Mouse (Mus musculus) layer of hippocampus, adult 2 months (tissue): ENCODE data around the gene Cnpy3. TPM values are rescaled to one million over a fixed set of nuclear protein-coding genes. Genes with fewer than 3 reads are reported as not detected.

ENCODE experiments used
- DNase-seq, 2 experiments: peaks; one replicate each; pipeline ENCODE4 v3.0.0; 2022; ENCODE audit warnings: low spot score in 2 of 2
- H3K27ac ChIP-seq: fragments of 200-600 bp; 2 replicates; pipeline ENCODE4 v1.8.1; 2022
- H3K4me3 ChIP-seq: fragments of 200-600 bp; 2 replicates; pipeline ENCODE4 v1.8.1; 2022; ENCODE audit warnings: mild to moderate bottlenecking
- CTCF ChIP-seq: fragments of 200-600 bp; conservative IDR thresholded peaks from 2 replicates; pipeline ENCODE4 v1.8.1; 2022; ENCODE audit warnings: antibody characterized with exemption, mild to moderate bottlenecking, moderate library complexity
- total RNA-seq, 2 experiments: library from RNA; stranded (reverse); gene quantifications; 2 replicates each; pipeline ENCODE4 v1.2.3; 2021

Cnpy3 gene
- total RNA-seq, 2 experiments from 2014 or later, result 67.9 to 72.4 TPM

GRCm38 (mm10) chr17:46704887-46705835 lies 46.9 kb downstream of the Cnpy3 start, which contains the start of gene Ppp2r5d:
Gene Ppp2r5d, minus strand, starts transcription at chr17:46705111.
- Histone ChIP-seq H3K4me3 (peak within 1 kb of the TSS; percentile 93), H3K27ac (peak within 1 kb of the TSS; percentile 95)
- DNase-seq, result peak; percentile 95 to 98
- TF ChIP-seq CTCF, result peak; percentile 47

GRCm38 (mm10) chr17:46703971-46704886 lies 47.8 kb downstream of the Cnpy3 start:
- Histone ChIP-seq H3K4me3 (peak overlapping the region; percentile 93), H3K27ac (peak overlapping the region; percentile 95)
- DNase-seq, result no peak
- TF ChIP-seq CTCF, result no peak

- peak overlapping the region; percentile 93 for H3K4me3 ChIP-seq
- no peak for TF ChIP-seq CTCF
- peak overlapping the region; percentile 78 for H3K27ac ChIP-seq
- no peak for DNase-seq
Measured at GRCm38 (mm10) chr17:46702506-46702905, 49.5 kb downstream of the Cnpy3 start.

GRCm38 (mm10) chr17:46702100-46702499 lies 49.9 kb downstream of the Cnpy3 start:
- no peak for TF ChIP-seq CTCF
- peak overlapping the region; percentile 93 for H3K4me3 ChIP-seq
- peak overlapping the region; percentile 78 for H3K27ac ChIP-seq
- no peak for DNase-seq

GRCm38 (mm10) chr17:46701489-46701888 lies 50.5 kb downstream of the Cnpy3 start:
- H3K27ac ChIP-seq, result peak overlapping the region; percentile 78
- H3K4me3 ChIP-seq, result peak overlapping the region; percentile 93
- no peak for DNase-seq
- TF ChIP-seq CTCF, result no peak

GRCm38 (mm10) chr17:46699912-46700311 lies 52.1 kb downstream of the Cnpy3 start:
- no peak for TF ChIP-seq CTCF
- DNase-seq, result no peak
- H3K27ac ChIP-seq, result no peak overlapping the region
- H3K4me3 ChIP-seq, result no peak overlapping the region

- TF ChIP-seq CTCF, result no peak
- Histone ChIP-seq H3K4me3 (no peak overlapping the region), H3K27ac (no peak overlapping the region)
- DNase-seq, result no peak
Measured at GRCm38 (mm10) chr17:46699245-46699644, 52.8 kb downstream of the Cnpy3 start.

- Histone ChIP-seq H3K4me3 (no peak overlapping the region), H3K27ac (no peak overlapping the region)
- DNase-seq, result no peak
- no peak for TF ChIP-seq CTCF
Measured at GRCm38 (mm10) chr17:46698515-46698914, 53.5 kb downstream of the Cnpy3 start.

- no peak for DNase-seq
- H3K27ac ChIP-seq, result no peak overlapping the region
- no peak for TF ChIP-seq CTCF
- no peak overlapping the region for H3K4me3 ChIP-seq
Measured at GRCm38 (mm10) chr17:46694517-46695063, 57.4 kb downstream of the Cnpy3 start.

- no peak overlapping the region for H3K4me3 ChIP-seq
- TF ChIP-seq CTCF, result no peak
- no peak overlapping the region for H3K27ac ChIP-seq
- no peak for DNase-seq
Measured at GRCm38 (mm10) chr17:46691390-46691789, 60.6 kb downstream of the Cnpy3 start.

GRCm38 (mm10) chr17:46690665-46691064 lies 61.3 kb downstream of the Cnpy3 start:
- Histone ChIP-seq H3K27ac (no peak overlapping the region), H3K4me3 (no peak overlapping the region)
- no peak for DNase-seq
- no peak for TF ChIP-seq CTCF

GRCm38 (mm10) chr17:46685913-46686312 lies 66.1 kb downstream of the Cnpy3 start:
- Histone ChIP-seq H3K4me3 (no peak overlapping the region), H3K27ac (no peak overlapping the region)
- no peak for DNase-seq
- no peak for TF ChIP-seq CTCF

Other genes with a start within 250 kb of the Cnpy3 start
- gene Cul9, start 205.8 kb downstream of the Cnpy3 start, total RNA-seq, result 10 to 100 TPM; 66.1 to 68.4 TPM
- 10 to 100 TPM; 75.7 to 90.9 TPM for gene Srf, start 196.0 kb downstream of the Cnpy3 start, total RNA-seq
- 1 to 10 TPM; 8.5 to 8.8 TPM for gene Ptk7, start 122.7 kb downstream of the Cnpy3 start, total RNA-seq
- gene Klc4, start 106.2 kb downstream of the Cnpy3 start, total RNA-seq, result 10 to 100 TPM; 19.0 to 20.1 TPM
- gene Mrpl2, start 106.0 kb downstream of the Cnpy3 start, total RNA-seq, result 10 to 100 TPM; 52.2 to 53.5 TPM
- 10 to 100 TPM; 19.1 to 20.4 TPM for gene Cul7, start 101.9 kb downstream of the Cnpy3 start, total RNA-seq
- 10 to 100 TPM; 15.8 to 16.8 TPM for gene Rrp36, start 77.9 kb downstream of the Cnpy3 start, total RNA-seq
- 100 to 1,000 TPM in 1 of 2 experiments, 10 to 100 TPM in 1; 99.8 to 104 TPM for gene Mea1, start 73.4 kb downstream of the Cnpy3 start, total RNA-seq
- 100 to 1,000 TPM; 163 to 173 TPM for gene Klhdc3, start 71.3 kb downstream of the Cnpy3 start, total RNA-seq
- 10 to 100 TPM; 88.0 to 91.4 TPM for gene Ppp2r5d, start 47.1 kb downstream of the Cnpy3 start, total RNA-seq
- 10 to 100 TPM; 53.6 to 58.4 TPM for gene Pex6, start 40.8 kb downstream of the Cnpy3 start, total RNA-seq
- 1 to 10 TPM in 1 of 2 experiments, under 1 TPM in 1; 0.90 to 1.2 TPM for gene Gnmt, start 23.0 kb downstream of the Cnpy3 start, total RNA-seq
- gene Ptcra, start 11.5 kb upstream of the Cnpy3 start, total RNA-seq, result not detected
- gene 2310039H08Rik, start 20.4 kb upstream of the Cnpy3 start, total RNA-seq, result 10 to 100 TPM in 1 of 2 experiments, 1 to 10 TPM in 1; 8.7 to 10.7 TPM
- gene Rpl7l1, start 30.5 kb upstream of the Cnpy3 start, total RNA-seq, result 10 to 100 TPM; 42.8 to 51.2 TPM
- gene Bicral, start 106.3 kb upstream of the Cnpy3 start, total RNA-seq, result 10 to 100 TPM; 56.1 to 61.3 TPM
- 10 to 100 TPM; 27.3 to 36.3 TPM for gene Tbcc, start 138.5 kb upstream of the Cnpy3 start, total RNA-seq
- not detected for gene Prph2, start 158.2 kb upstream of the Cnpy3 start, total RNA-seq